Mouse (Mus musculus): ENCODE data around the gene Gm42791. TPM values are rescaled to one million over a fixed set of nuclear protein-coding genes. Genes with fewer than 3 reads are reported as not detected.

Gene Gm42791
- polyA plus RNA-seq (2015; fragmentation: Nextera tagmentation; extraction: Ambion mirVana): 5.4 and 6.6 TPM in 2 replicates

DNA sequence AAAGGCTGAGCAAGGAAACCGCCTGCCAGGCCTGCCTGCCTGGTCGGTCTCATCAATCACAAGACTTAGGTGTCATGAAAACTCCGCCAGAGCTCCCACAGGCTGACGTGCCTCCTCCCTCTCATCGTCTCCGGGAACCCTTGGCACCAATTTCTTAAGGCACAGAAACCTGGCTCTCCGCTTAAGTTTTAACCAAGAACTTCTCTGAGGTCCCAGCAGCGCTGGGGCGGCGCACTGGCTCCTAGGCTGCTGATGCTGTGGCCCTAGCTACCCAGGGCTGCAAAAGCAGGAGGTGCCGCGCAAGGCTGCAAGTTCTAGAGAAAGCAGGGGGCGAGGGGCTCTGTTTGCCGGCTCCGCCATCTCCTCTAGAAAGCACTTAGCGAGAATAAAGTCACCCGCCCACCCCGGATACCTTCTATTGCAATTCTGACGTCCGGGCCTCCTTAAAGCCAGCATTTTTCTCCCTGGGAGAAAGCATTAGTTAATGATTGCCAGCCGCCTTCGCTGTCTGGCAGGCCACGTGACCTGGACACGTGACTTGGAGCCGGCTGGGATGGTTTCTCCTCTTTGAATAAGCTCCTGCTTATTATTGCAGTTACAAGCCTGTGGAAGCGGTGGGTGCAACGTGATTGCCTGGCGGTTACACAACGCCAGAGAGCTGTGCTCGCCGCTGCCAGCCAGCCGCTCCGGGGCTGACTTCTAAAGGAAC, at the start of gene Gm42791:
Gene Gm42791 (minus strand): TSS at position 442 of the 709 bp plus-strand sequence.
- H3K36me3 ChIP-seq: no peaks in the 10 kb centered on the region
- peak; percentile 84 for ATAC-seq (ENCODE audit: low FRiP score)
- no peaks in the 10 kb centered on the region for H3K9me3 ChIP-seq
- WGBS: under 1% methylated on average over 33 of the region's 33 CpGs
- no peaks in the 10 kb centered on the region for H3K27me3 ChIP-seq
- H3K4me2 ChIP-seq: peak within 1 kb of the TSS; percentile 74
- peak within 1 kb of the TSS; percentile 80 for H3K9ac ChIP-seq
- H3K4me3 ChIP-seq: peak within 1 kb of the TSS; percentile 52
- H3K27ac ChIP-seq: peak within 1 kb of the TSS; percentile 94
- peaks cover 24% of the 10 kb centered on the region for H3K4me1 ChIP-seq (replicated peaks)

DNA sequence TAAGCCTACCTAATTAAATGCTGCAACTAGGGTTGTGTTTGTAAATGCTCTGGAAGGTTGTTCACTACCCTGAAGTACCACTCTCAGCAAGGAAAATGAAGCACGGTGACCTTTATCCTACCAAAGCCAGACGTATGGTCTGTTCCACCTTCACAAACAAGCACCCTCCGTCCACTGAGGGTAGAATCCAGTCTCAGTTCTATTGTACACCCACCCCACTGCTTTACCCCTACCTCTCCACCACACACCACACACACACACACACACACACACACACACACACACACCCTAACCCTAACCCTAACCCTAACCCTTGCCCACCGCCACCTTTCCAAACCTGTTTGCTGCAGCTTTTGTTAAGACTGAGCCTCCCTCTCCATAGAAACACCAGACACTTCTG, 49.1 kb upstream of the Gm42791 start:
- ATAC-seq (ENCODE audit: low FRiP score): no peak
- Histone ChIP-seq H3K4me1 (replicated peaks) (no peaks in the 10 kb centered on the region), H3K27ac (no peak overlapping the region), H3K36me3 (peaks cover 21% of the 10 kb centered on the region), H3K4me3 (no peak overlapping the region), H3K9me3 (peaks cover 5% of the 10 kb centered on the region), H3K4me2 (no peak overlapping the region), H3K9ac (no peak overlapping the region), H3K27me3 (no peaks in the 10 kb centered on the region)
- WGBS: 82% methylated on average over 4 of the region's 4 CpGs

DNA sequence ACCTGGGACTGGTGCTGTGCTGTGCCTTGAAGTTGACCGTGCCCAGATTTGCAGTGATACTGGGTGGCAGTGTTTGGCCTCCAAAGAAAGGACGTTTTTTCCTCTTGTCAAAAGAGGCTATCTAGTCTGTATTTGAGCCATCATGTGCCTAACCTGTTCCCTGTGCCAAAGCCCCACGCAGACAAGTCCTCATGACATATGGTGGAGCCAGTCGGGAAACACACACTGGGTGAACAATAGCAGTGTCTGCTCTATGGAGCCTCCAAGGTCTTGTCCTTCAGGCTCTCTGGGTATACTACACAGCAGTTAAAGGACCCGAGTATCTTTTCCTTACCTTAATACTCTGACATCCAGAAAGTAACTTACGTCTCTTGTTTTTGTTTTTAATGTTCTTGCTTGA, 48.3 kb upstream of the Gm42791 start:
- no peaks in the 10 kb centered on the region for H3K4me1 ChIP-seq (replicated peaks)
- H3K4me2 ChIP-seq: no peak overlapping the region
- H3K9ac ChIP-seq: no peak overlapping the region
- peaks cover 5% of the 10 kb centered on the region for H3K9me3 ChIP-seq
- H3K27ac ChIP-seq: no peak overlapping the region
- H3K36me3 ChIP-seq: peaks cover 21% of the 10 kb centered on the region
- H3K4me3 ChIP-seq: no peak overlapping the region
- no peak for ATAC-seq (ENCODE audit: low FRiP score)
- no peaks in the 10 kb centered on the region for H3K27me3 ChIP-seq
- 88% methylated on average over 6 of the region's 6 CpGs for WGBS

DNA sequence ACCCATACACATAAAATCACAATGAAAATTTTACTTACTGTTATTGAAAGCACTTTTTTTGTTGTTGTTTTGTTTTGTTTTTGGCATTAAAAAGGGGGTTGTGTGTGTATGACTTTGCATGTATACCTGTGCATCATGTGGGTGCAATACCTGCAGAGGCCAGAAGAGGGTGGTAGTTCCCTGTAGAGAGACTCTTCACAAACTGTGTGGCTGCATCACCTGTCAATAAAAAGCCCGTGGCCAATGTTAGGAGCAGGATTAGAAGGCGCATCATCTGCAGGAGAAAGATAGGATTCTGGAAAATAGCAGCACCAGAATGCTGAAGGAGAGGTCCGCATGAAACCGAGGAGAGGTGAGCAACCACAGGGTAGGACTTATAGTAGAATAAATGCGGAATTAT, 44.9 kb upstream of the Gm42791 start:
- no peak overlapping the region for H3K27ac ChIP-seq
- no peak overlapping the region for H3K9ac ChIP-seq
- H3K4me1 ChIP-seq (replicated peaks): no peaks in the 10 kb centered on the region
- ATAC-seq (ENCODE audit: low FRiP score): no peak
- 0 out of 2 replicates have a peak, but pooled peaks cover under 1% of the 10 kb centered on the region for H3K36me3 ChIP-seq
- no peak overlapping the region for H3K4me3 ChIP-seq
- peaks cover 10% of the 10 kb centered on the region for H3K9me3 ChIP-seq
- no peak overlapping the region for H3K4me2 ChIP-seq
- H3K27me3 ChIP-seq: no peaks in the 10 kb centered on the region
- 93% methylated on average over 5 of the region's 5 CpGs for WGBS

- Histone ChIP-seq H3K4me1 (replicated peaks) (no peaks in the 10 kb centered on the region), H3K36me3 (no peaks in the 10 kb centered on the region), H3K9me3 (peaks cover 10% of the 10 kb centered on the region), H3K4me3 (no peak overlapping the region), H3K27ac (no peak overlapping the region), H3K27me3 (no peaks in the 10 kb centered on the region), H3K9ac (no peak overlapping the region), H3K4me2 (no peak overlapping the region)
- no peak for ATAC-seq (ENCODE audit: low FRiP score)
- WGBS: 28% methylated on average over 10 of the region's 10 CpGs
Observed at GRCm38 (mm10) chr5:149037729-149038128, 42.8 kb upstream of the Gm42791 start.

GRCm38 (mm10) chr5:149036920-149037319, 42.0 kb upstream of the Gm42791 start:
- WGBS: 94% methylated on average over 3 of the region's 3 CpGs
- ATAC-seq (ENCODE audit: low FRiP score): no peak
- no peaks in the 10 kb centered on the region for H3K27me3 ChIP-seq
- no peaks in the 10 kb centered on the region for H3K36me3 ChIP-seq
- peaks cover 10% of the 10 kb centered on the region for H3K9me3 ChIP-seq
- no peak overlapping the region for H3K9ac ChIP-seq
- no peak overlapping the region for H3K4me2 ChIP-seq
- H3K27ac ChIP-seq: no peak overlapping the region
- peaks cover under 1% of the 10 kb centered on the region; the same call in 1 of the 2 replicates for H3K4me1 ChIP-seq (replicated peaks)
- H3K4me3 ChIP-seq: no peak overlapping the region

DNA sequence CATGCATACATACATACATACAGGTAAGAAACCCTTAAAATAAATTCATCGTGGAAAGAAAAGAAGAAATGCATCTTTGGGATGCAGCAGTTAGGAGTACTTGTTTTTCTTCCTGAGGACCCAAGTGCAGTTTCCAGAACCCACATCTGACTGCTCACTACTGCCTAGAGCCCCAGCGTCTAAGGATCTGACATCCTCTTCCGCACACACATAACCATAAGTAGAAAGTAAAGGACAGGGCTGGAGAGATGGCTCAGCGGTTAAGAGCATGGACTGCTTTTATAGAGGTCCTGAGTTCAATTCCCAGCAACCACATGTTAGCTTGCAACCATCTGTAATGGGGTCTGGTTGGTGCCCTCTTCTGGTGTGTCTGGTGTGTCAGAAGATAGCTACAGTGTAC, 37.5 kb upstream of the Gm42791 start:
- H3K4me3 ChIP-seq: no peak overlapping the region
- no peak overlapping the region for H3K4me2 ChIP-seq
- H3K9me3 ChIP-seq: peaks cover 6% of the 10 kb centered on the region; the same call in 1 of the 2 replicates
- ATAC-seq (ENCODE audit: low FRiP score): no peak
- no peak overlapping the region for H3K27ac ChIP-seq
- H3K36me3 ChIP-seq: no peaks in the 10 kb centered on the region
- H3K9ac ChIP-seq: no peak overlapping the region
- 0 out of 2 replicates have a peak, but pooled peaks cover 3% of the 10 kb centered on the region for H3K27me3 ChIP-seq
- WGBS: over 99% methylated on average over 4 of the region's 4 CpGs
- H3K4me1 ChIP-seq (replicated peaks): peaks cover 13% of the 10 kb centered on the region

DNA sequence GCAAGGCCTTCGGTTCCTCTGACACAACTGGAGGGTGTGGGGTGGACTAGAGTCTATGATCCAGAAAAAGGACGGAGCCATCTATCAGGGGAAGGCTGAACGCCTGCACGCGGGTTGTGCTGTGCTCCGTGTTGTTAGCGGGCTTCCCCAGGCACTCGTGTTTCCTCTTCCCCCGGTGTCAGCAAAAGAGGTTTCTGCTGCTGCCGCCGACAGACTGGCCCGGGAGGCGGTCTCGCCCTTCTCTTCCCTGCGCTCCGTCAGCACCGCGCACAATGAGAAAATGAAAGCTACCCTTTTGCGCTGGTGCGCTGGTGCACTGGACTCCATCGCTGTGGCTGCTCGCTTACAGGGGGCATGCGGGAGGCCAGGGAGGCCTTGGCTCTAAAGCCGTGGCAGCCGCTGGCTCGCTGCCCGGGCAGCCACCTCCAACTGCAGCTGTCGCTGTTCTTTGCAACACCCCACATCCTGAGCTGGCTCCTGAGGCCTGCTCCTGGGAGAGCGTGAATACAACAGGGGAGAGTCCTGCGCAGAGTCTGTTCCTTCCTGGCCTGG, 36.3 kb upstream of the Gm42791 start:
- H3K9ac ChIP-seq: peak overlapping the region; percentile 78
- ATAC-seq (ENCODE audit: low FRiP score): peak; percentile 81
- H3K27ac ChIP-seq: peak overlapping the region; percentile 85
- no peaks in the 10 kb centered on the region for H3K36me3 ChIP-seq
- peak overlapping the region; percentile 59 for H3K4me2 ChIP-seq
- 2% methylated on average over 26 of the region's 30 CpGs for WGBS
- 0 out of 2 replicates have a peak, but pooled peaks cover 3% of the 10 kb centered on the region for H3K27me3 ChIP-seq
- peaks cover 13% of the 10 kb centered on the region for H3K4me1 ChIP-seq (replicated peaks)
- no peaks in the 10 kb centered on the region for H3K9me3 ChIP-seq
- peak overlapping the region; percentile 36 for H3K4me3 ChIP-seq

DNA sequence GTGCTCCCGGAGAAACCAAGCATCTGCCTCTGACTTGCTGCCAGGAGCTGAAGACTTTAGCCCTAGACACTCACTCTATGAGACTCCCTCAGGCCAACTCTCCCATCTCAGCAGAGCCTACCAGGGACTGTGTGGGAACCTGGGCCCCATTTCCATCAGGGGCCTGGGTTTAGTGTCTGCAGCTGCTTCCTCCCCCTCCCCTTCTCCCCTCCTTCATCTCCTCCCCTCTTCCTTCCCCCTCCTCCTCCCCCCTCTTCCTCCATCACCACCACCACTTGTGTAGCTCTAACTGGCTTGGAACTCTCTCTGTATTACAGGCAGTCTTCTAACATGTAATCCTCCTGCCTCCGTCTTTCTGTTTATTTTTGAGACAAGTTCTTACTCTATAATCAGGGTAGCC, 35.2 kb upstream of the Gm42791 start:
- H3K4me1 ChIP-seq (replicated peaks): peaks cover 13% of the 10 kb centered on the region
- H3K4me2 ChIP-seq: no peak overlapping the region
- H3K9ac ChIP-seq: no peak overlapping the region
- no peak overlapping the region for H3K4me3 ChIP-seq
- no peak overlapping the region for H3K27ac ChIP-seq
- no peaks in the 10 kb centered on the region for H3K36me3 ChIP-seq
- no peak for ATAC-seq (ENCODE audit: low FRiP score)
- H3K9me3 ChIP-seq: no peaks in the 10 kb centered on the region
- 65% methylated on average over 2 of the region's 2 CpGs for WGBS
- 0 out of 2 replicates have a peak, but pooled peaks cover 3% of the 10 kb centered on the region for H3K27me3 ChIP-seq

DNA sequence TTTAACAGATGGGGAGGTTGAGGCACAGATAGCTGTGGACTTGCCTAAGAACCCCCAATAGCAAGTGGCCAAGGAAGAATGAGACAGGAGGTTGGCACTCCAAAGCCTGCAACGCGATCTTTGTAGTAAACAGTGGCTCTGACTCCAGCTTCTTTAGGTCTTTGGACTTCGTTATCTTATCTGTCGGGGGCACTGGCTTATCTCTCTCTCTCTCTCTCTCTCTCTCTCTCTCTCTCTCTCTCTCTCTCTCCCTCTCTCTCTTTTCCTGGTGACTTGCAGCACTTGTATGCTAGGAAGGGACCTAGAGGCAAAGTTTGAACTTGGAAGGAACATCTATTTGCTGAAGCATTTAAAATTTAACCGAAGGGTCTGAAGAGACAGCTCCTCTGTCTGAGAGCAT, 33.4 kb upstream of the Gm42791 start:
- Histone ChIP-seq H3K36me3 (no peaks in the 10 kb centered on the region), H3K4me3 (no peak overlapping the region), H3K9me3 (no peaks in the 10 kb centered on the region), H3K9ac (no peak overlapping the region), H3K27me3 (0 out of 2 replicates have a peak, but pooled peaks cover 3% of the 10 kb centered on the region), H3K27ac (no peak overlapping the region), H3K4me1 (replicated peaks) (peaks cover 13% of the 10 kb centered on the region), H3K4me2 (no peak overlapping the region)
- no peak for ATAC-seq (ENCODE audit: low FRiP score)
- 86% methylated on average over 5 of the region's 5 CpGs for WGBS

DNA sequence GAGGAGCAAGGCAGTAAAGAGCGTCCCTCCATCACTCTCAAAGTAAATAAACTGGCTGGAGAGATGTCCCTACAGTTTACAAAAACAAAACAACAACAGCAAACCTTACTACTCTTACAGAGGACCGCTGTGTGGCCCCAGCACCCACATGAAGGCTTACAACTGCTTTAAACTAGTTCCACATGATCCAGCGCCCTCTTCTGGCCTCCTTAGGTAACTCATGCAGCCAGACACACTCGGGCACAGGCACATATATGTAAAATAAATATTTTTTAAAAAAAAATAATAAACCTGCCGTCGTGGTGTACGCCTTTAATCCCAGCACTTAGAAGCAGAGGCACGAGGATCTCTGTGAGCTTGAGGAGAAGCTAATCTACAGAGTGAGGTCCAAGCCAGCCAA, 32.4 kb upstream of the Gm42791 start:
- H3K27ac ChIP-seq: no peak overlapping the region
- H3K4me1 ChIP-seq (replicated peaks): peaks cover 13% of the 10 kb centered on the region
- H3K9me3 ChIP-seq: no peaks in the 10 kb centered on the region
- H3K36me3 ChIP-seq: no peaks in the 10 kb centered on the region
- no peak overlapping the region for H3K4me3 ChIP-seq
- no peak for ATAC-seq (ENCODE audit: low FRiP score)
- no peak overlapping the region for H3K9ac ChIP-seq
- 0 out of 2 replicates have a peak, but pooled peaks cover 3% of the 10 kb centered on the region for H3K27me3 ChIP-seq
- no peak overlapping the region for H3K4me2 ChIP-seq
- WGBS: 78% methylated on average over 8 of the region's 8 CpGs

DNA sequence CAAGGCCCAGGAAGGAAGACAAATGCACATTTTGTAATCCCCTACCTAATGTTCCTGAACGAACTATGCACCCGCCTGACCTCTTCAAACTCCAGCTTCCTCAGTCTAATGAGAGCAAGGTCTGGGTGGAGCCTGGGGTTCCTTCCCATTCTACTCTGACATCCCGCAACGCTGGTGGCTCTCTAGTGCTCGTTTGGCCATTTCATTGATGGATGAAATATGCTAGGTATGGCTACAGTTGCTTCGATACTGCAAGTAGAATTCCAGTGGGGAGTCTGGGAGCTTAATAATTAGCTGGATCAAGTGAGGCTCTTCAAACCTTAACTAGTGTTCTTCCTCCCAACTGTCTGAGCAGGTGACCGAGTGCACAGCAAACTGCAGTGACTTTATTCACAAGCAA, 26.2 kb upstream of the Gm42791 start:
- Histone ChIP-seq H3K27ac (no peak overlapping the region), H3K9me3 (no peaks in the 10 kb centered on the region), H3K36me3 (no peaks in the 10 kb centered on the region), H3K4me3 (no peak overlapping the region), H3K4me1 (replicated peaks) (peaks cover 3% of the 10 kb centered on the region; the same call in 1 of the 2 replicates), H3K9ac (no peak overlapping the region), H3K4me2 (peak overlapping the region; percentile 32; the same call in 1 of the 2 replicates), H3K27me3 (peaks cover 24% of the 10 kb centered on the region)
- 63% methylated on average over 7 of the region's 7 CpGs for WGBS
- no peak for ATAC-seq (ENCODE audit: low FRiP score)

GRCm38 (mm10) chr5:149020681-149021062, 25.7 kb upstream of the Gm42791 start:
- Histone ChIP-seq H3K9ac (no peak overlapping the region), H3K27ac (no peak overlapping the region), H3K36me3 (no peaks in the 10 kb centered on the region), H3K9me3 (no peaks in the 10 kb centered on the region), H3K27me3 (peaks cover 26% of the 10 kb centered on the region), H3K4me2 (peak overlapping the region; percentile 32), H3K4me3 (no peak overlapping the region), H3K4me1 (replicated peaks) (peaks cover 7% of the 10 kb centered on the region)
- 69% methylated on average over 16 of the region's 16 CpGs for WGBS
- no peak for ATAC-seq (ENCODE audit: low FRiP score)
